Mouse (Mus musculus): Measurements from ENCODE around the gene Nkx6-2. TPM values are rescaled to one million over a fixed set of nuclear protein-coding genes. Genes with fewer than 3 reads are reported as not detected.

Gene Nkx6-2
- polyA plus RNA-seq, 1 experiment from 2014 or later: 3.8 TPM

- Histone ChIP-seq H3K9me3 (no peaks in the 10 kb centered on the region), H3K4me1 (peaks cover 37% of the 10 kb centered on the region), H3K36me3 (replicated peaks) (no peaks in the 10 kb centered on the region; the same call in 1 of the 2 replicates), H3K4me3 (peak overlapping the region; percentile 39), H3K27me3 (replicated peaks; ENCODE audit: low read depth, poor library complexity, severe bottlenecking) (peaks cover 100% of the 10 kb centered on the region), H3K27ac (replicated peaks) (no peak overlapping the region)
- WGBS: under 1% methylated on average over 53 of the region's 53 CpGs
- peak; percentile 50 for DNase-seq (ENCODE audit: low spot score)
These were observed 1.9 kb upstream of the Nkx6-2 start for GRCm38 (mm10) chr7:139584221-139585175.

GRCm38 (mm10) chr7:139583094-139583737, 619 bp upstream of the Nkx6-2 start:
- Histone ChIP-seq H3K4me3 (peak overlapping the region; percentile 59), H3K9me3 (no peaks in the 10 kb centered on the region), H3K27ac (replicated peaks) (no peak overlapping the region), H3K4me1 (peaks cover 37% of the 10 kb centered on the region), H3K27me3 (replicated peaks; ENCODE audit: low read depth, poor library complexity, severe bottlenecking) (peaks cover 100% of the 10 kb centered on the region), H3K36me3 (replicated peaks) (peaks cover 10% of the 10 kb centered on the region; the same call in 1 of the 2 replicates)
- 8% methylated on average over 17 of the region's 17 CpGs for WGBS
- DNase-seq (ENCODE audit: low spot score): peak; percentile 39

- WGBS: 1% methylated on average over 82 of the region's 82 CpGs
- H3K27ac ChIP-seq (replicated peaks): peak overlapping the region; percentile 71
- H3K27me3 ChIP-seq (replicated peaks; ENCODE audit: low read depth, poor library complexity, severe bottlenecking): peaks cover 100% of the 10 kb centered on the region
- peak; percentile 58 for DNase-seq (ENCODE audit: low spot score)
- peaks cover 18% of the 10 kb centered on the region; the same call in 1 of the 2 replicates for H3K36me3 ChIP-seq (replicated peaks)
- H3K9me3 ChIP-seq: no peaks in the 10 kb centered on the region
- H3K4me1 ChIP-seq: peaks cover 37% of the 10 kb centered on the region
- H3K4me3 ChIP-seq: peak overlapping the region; percentile 59
These were observed 611 bp downstream of the Nkx6-2 start for GRCm38 (mm10) chr7:139581801-139582571.

- H3K27ac ChIP-seq (replicated peaks): no peak overlapping the region
- H3K4me3 ChIP-seq: peak overlapping the region; percentile 59
- peaks cover 38% of the 10 kb centered on the region for H3K4me1 ChIP-seq
- peaks cover 18% of the 10 kb centered on the region; the same call in 1 of the 2 replicates for H3K36me3 ChIP-seq (replicated peaks)
- peak; percentile 62 for DNase-seq (ENCODE audit: low spot score)
- H3K27me3 ChIP-seq (replicated peaks; ENCODE audit: low read depth, poor library complexity, severe bottlenecking): peaks cover 99% of the 10 kb centered on the region
- 1% methylated on average over 78 of the region's 78 CpGs for WGBS
- no peaks in the 10 kb centered on the region for H3K9me3 ChIP-seq
These were observed 1.5 kb downstream of the Nkx6-2 start for GRCm38 (mm10) chr7:139580851-139581775.

- WGBS: 58% methylated on average over 21 of the region's 21 CpGs
- no peak for DNase-seq (ENCODE audit: low spot score)
- Histone ChIP-seq H3K4me3 (peak overlapping the region; percentile 59; the same call in 1 of the 2 replicates), H3K9me3 (no peaks in the 10 kb centered on the region), H3K27me3 (replicated peaks; ENCODE audit: low read depth, poor library complexity, severe bottlenecking) (peaks cover 90% of the 10 kb centered on the region), H3K4me1 (peaks cover 27% of the 10 kb centered on the region), H3K36me3 (replicated peaks) (peaks cover 23% of the 10 kb centered on the region; the same call in 1 of the 2 replicates), H3K27ac (replicated peaks) (no peak overlapping the region)
These were observed 3.2 kb downstream of the Nkx6-2 start for GRCm38 (mm10) chr7:139579261-139579905.

GRCm38 (mm10) chr7:139576064-139576686, 6.4 kb downstream of the Nkx6-2 start:
- Histone ChIP-seq H3K4me1 (peaks cover 7% of the 10 kb centered on the region), H3K36me3 (replicated peaks) (peaks cover 23% of the 10 kb centered on the region; the same call in 1 of the 2 replicates), H3K27me3 (replicated peaks; ENCODE audit: low read depth, poor library complexity, severe bottlenecking) (peaks cover 57% of the 10 kb centered on the region), H3K27ac (replicated peaks) (no peak overlapping the region), H3K9me3 (no peaks in the 10 kb centered on the region), H3K4me3 (no peak overlapping the region)
- DNase-seq (ENCODE audit: low spot score): no peak
- WGBS: 85% methylated on average over 16 of the region's 16 CpGs

- Histone ChIP-seq H3K27ac (replicated peaks) (no peak overlapping the region), H3K4me1 (0 out of 2 replicates have a peak, but pooled peaks cover 3% of the 10 kb centered on the region), H3K4me3 (no peak overlapping the region), H3K36me3 (replicated peaks) (peaks cover 8% of the 10 kb centered on the region; the same call in 1 of the 2 replicates), H3K27me3 (replicated peaks; ENCODE audit: low read depth, poor library complexity, severe bottlenecking) (peaks cover 22% of the 10 kb centered on the region), H3K9me3 (no peaks in the 10 kb centered on the region)
- no peak for DNase-seq (ENCODE audit: low spot score)
- 88% methylated on average over 3 of the region's 3 CpGs for WGBS
These were observed 9.9 kb downstream of the Nkx6-2 start for GRCm38 (mm10) chr7:139572665-139573064.

- no peaks in the 10 kb centered on the region for H3K4me1 ChIP-seq
- no peaks in the 10 kb centered on the region for H3K9me3 ChIP-seq
- WGBS: 92% methylated on average over 5 of the region's 5 CpGs
- H3K4me3 ChIP-seq: no peak overlapping the region
- DNase-seq (ENCODE audit: low spot score): no peak
- H3K36me3 ChIP-seq (replicated peaks): peaks cover 5% of the 10 kb centered on the region; the same call in 1 of the 2 replicates
- H3K27ac ChIP-seq (replicated peaks): no peak overlapping the region
- peaks cover 9% of the 10 kb centered on the region; the same call in 1 of the 2 replicates for H3K27me3 ChIP-seq (replicated peaks; ENCODE audit: low read depth, poor library complexity, severe bottlenecking)
These were observed 11.8 kb downstream of the Nkx6-2 start for GRCm38 (mm10) chr7:139570788-139571187.

- Histone ChIP-seq H3K27ac (replicated peaks) (no peak overlapping the region), H3K4me3 (no peak overlapping the region), H3K4me1 (peaks cover 3% of the 10 kb centered on the region; the same call in 1 of the 2 replicates), H3K27me3 (replicated peaks; ENCODE audit: low read depth, poor library complexity, severe bottlenecking) (peaks cover 15% of the 10 kb centered on the region; the same call in 1 of the 2 replicates), H3K36me3 (replicated peaks) (no peaks in the 10 kb centered on the region), H3K9me3 (no peaks in the 10 kb centered on the region)
- no peak for DNase-seq (ENCODE audit: low spot score)
- 88% methylated on average over 8 of the region's 8 CpGs for WGBS
These were observed 16.1 kb downstream of the Nkx6-2 start for GRCm38 (mm10) chr7:139566533-139566932.

GRCm38 (mm10) chr7:139565998-139566397, 16.6 kb downstream of the Nkx6-2 start:
- Histone ChIP-seq H3K36me3 (replicated peaks) (no peaks in the 10 kb centered on the region), H3K9me3 (no peaks in the 10 kb centered on the region), H3K4me1 (peaks cover 3% of the 10 kb centered on the region; the same call in 1 of the 2 replicates), H3K27ac (replicated peaks) (no peak overlapping the region), H3K27me3 (replicated peaks; ENCODE audit: low read depth, poor library complexity, severe bottlenecking) (peaks cover 20% of the 10 kb centered on the region), H3K4me3 (no peak overlapping the region)
- DNase-seq (ENCODE audit: low spot score): no peak
- WGBS: 79% methylated on average over 6 of the region's 6 CpGs
